Mouse (Mus musculus) hindbrain, embryonic 13.5 days (tissue): Measurements from ENCODE around the gene Cep104. TPM values are rescaled to one million over a fixed set of nuclear protein-coding genes. Genes with fewer than 3 reads are reported as not detected.

Experiments used
- polyA plus RNA-seq: library from polyadenylated mRNA; unstranded; fragments of >200 nt; fragmentation: Nextera tagmentation; extraction: Ambion mirVana; gene quantifications from 2 replicates; pipeline ENCODE4 v1.2.1, GENCODE M21; 2015

Cep104 gene
- polyA plus RNA-seq, 1 experiment from 2014 or later, result 16.1 TPM

Other genes starting within 250 kb of the Cep104 start
- gene A430005L14Rik, start 18.0 kb upstream of the Cep104 start, polyA plus RNA-seq, result 65.7 and 69.2 TPM in 2 replicates
- 10.1 and 12.5 TPM in 2 replicates for gene Dffb, start 68 bp upstream of the Cep104 start, polyA plus RNA-seq
- 20.3 and 24.4 TPM in 2 replicates for gene Lrrc47, start 36.5 kb downstream of the Cep104 start, polyA plus RNA-seq
- gene Smim1, start 51.0 kb downstream of the Cep104 start, polyA plus RNA-seq, result 7.3 and 8.1 TPM in 2 replicates
- not detected in 2 replicates for gene Ccdc27, start 67.5 kb downstream of the Cep104 start, polyA plus RNA-seq
- gene Trp73, start 165.0 kb downstream of the Cep104 start, polyA plus RNA-seq, result 0.36 and 0.97 TPM in 2 replicates
- gene Wrap73, start 167.2 kb downstream of the Cep104 start, polyA plus RNA-seq, result 46.0 and 47.3 TPM in 2 replicates
- gene Tprgl, start 185.5 kb downstream of the Cep104 start, polyA plus RNA-seq, result 160 and 169 TPM in 2 replicates
- gene Megf6, start 195.5 kb downstream of the Cep104 start, polyA plus RNA-seq, result 9.6 and 10.2 TPM in 2 replicates